Mouse (Mus musculus): ENCODE measurements around the gene Edem3.

The Edem3 gene

DNA sequence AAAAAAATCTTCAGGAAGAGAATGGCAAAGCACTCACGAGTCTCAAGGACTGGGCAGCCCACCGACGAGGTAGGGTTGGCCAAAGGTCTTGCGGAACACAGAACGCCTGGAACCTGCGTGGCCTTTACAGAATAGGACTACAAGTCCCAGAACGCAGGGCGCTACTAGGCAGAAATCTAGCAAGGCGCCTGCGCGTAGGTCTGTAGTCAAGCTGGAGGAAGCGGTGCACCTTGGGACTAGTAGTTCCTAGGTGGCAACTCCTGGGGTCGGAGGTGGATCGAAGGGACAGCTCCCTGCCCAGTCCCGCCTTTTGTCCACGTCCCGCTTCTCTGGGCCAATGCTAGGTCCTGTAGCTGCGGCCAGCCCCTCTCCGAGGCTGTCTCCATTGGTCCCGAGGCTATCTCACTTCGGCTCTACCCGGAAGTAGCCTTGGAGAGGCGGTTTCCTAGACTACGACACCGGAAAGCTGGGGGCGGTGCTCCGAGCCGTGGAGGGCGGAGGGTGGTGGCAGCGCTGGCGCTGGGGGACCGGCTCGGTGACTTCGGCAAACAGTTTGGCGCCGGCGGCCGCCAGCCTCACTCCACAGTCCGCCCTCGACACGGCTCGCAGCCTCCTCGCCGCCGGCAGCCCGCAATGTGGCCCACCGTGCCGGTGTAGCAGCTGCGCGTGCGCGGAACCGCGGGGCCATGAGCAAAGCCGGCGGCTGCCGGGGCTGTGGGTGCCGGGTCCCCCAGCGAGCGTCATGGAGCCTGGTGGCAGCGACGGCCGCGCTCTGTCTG, at the start of gene Edem3:
TSS of gene Edem3 (plus strand) at position 491 of the 779 bp plus-strand sequence.
- DNase-seq (ENCODE audit: extremely low spot score, low read depth, low spot score), result peak; percentile 95

DNA sequence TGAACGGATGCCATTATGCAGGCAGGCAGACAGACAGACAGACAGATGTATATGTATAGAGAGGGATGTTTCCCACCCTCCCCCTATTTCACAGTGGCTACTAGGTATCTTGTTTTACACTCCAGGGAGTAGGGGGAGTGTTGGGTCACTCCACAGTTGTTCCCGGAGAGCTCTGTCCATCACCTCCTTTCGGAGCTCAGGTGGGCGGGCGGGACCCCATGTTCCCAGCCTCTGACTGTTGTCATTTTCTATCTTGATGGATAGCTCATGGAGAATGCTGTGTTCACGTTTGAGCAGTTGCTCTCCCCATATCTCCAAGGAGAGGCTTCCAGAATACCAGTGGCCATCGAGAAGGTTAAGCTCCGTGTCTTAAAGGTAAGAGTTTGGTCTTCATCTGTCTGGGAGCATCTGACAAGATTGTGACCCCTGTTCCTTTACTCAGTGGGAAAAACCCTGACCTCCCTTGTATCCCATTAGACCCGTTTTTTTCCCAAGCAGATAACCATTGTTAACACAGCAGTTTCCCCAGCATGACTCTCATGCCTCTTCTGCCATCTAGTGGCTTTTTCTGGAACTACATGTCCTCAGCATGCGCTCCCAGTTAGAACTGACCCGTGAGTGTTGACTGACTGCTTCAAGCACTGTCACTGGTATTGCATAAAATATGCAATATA, 49.3 kb upstream of the Edem3 start:
- DNase-seq (ENCODE audit: extremely low spot score, low read depth, low spot score), result peak; percentile 96

DNA sequence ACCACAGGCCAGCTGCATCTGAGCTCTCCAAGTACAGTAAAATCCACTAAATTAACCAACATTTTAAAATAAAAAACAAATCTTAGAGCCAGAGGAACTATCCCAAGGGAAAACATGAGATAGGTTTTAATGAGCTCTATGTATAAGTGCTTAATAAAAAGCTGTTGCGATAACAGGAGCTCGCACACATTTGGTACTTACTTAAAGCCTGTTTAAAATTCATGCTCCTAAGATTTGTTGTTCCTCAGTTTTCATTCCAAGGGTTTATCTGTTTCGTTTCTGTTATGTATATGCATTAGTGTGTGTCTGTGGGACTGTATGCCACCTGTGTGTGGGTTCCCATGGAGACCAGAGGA, 48.8 kb upstream of the Edem3 start:
- no peak for DNase-seq (ENCODE audit: extremely low spot score, low read depth, low spot score)

DNA sequence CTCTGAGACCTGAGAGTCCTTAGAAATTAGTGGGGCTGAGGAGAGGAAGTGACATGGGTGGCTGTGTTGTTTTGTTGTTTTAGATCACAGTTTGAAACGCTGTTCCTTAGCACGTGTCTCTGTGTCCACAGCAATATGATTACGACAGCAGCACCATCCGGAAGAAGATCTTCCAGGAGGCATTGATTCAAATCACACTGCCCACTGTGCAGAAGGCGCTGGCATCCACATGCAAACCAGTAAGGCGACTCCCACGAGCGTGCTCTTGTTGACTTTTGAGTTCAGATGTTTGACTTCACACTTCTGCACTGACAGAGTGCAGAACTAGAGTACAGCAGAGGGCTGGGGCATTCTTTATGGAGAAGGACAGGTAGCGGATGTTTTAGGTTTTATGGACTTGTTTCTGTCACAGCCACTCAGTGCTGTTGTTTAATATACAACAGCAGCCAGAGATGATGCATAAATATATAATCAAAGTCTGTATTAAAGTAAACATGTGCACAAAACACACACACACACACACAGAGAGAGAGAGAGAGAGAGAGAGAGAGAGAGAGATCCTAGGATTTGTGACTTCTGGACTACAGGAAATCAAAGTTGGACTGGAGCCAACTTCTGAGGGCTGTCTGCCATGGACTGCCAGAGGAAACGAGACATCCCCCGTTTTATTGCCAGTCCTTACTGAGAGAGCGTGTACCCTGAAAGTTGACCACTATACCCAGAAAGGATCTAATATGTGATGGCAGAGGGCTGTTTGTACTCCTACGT, 46.0 kb upstream of the Edem3 start:
- no peak for DNase-seq (ENCODE audit: extremely low spot score, low read depth, low spot score)

DNA sequence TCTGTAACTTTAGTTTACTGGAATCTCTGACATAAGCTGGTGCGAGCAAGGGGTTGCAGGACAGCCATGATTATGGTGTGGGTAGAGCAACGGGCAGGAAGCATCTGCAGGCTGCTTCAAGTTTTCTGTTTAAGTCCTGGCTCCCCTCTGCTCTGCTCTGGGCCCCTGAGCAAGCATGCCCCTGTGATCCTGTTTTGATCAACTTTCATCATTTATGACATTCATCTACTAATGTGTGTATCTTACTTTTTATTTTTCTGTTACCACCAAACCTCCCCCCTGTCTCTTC, 45.5 kb upstream of the Edem3 start:
- no peak for DNase-seq (ENCODE audit: extremely low spot score, low read depth, low spot score)

DNA sequence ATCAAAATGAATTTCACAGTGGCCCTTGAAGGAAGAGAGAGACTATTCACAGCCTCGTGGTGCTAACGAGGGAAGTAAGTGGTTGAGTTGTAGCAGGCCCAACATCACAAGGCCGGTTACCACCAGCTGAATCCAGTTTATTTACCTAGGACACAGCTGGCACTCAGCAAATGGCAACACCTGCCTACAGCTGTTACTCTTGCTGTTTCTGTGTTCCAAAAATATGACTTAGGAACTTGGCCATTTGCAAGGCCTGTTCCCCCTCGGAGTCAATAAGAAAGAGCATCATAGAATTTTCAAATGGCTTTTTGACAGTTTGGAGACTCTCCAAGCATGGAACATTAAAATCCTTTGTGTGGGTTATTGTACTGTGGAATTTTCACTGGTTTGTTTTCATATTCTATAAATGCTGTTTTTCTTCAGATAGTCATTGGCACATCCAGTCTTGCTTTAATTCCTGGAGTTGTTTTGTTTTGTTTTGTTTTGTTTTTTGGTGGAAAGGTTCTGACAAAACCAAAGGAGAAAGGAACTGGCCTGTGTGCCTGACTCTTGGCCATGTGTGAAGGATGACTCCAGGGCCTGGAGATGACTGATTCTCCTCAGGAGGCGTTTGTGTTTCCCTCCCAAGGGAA, 44.6 kb upstream of the Edem3 start:
- DNase-seq (ENCODE audit: extremely low spot score, low read depth, low spot score), result no peak

DNA sequence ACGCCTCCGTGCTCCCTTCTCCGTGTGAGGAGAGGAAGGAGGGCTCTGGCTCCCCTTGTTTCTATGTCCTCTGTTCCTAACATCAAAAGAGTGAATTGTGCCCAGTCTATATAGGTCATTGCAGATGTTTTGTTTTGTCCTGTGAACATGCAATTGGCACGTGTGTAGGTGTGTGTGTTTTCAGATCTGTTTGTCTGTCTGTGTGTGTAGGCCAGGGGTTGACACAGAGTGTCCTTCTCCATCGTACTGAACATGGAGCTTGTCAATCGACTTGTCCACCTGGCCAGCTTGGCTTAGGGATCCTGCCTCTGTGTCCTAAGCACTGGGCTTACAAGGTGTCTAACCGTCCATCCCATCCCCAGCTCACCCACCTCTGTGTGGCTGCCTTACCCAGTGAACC, 44.1 kb upstream of the Edem3 start:
- DNase-seq (ENCODE audit: extremely low spot score, low read depth, low spot score), result no peak

DNA sequence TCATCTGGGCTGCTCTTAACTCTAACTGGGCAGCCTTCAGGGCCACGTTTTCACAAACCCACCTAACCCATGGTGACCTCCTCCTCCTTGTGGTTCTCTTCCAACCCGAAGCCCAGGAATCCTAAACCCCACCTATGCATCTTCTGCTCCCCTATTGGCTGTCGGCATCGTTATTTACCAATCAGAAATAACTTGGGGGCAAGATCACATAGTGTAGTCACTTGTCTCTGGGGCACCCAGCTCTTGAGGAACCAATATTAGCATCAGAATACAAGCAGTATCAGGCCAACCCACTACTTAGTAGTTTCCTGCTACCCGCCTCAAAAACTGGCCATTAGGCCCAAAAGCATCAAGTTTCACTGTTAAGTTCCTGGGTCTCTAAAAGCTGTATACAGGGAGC, 42.5 kb upstream of the Edem3 start:
- DNase-seq (ENCODE audit: extremely low spot score, low read depth, low spot score), result no peak

DNA sequence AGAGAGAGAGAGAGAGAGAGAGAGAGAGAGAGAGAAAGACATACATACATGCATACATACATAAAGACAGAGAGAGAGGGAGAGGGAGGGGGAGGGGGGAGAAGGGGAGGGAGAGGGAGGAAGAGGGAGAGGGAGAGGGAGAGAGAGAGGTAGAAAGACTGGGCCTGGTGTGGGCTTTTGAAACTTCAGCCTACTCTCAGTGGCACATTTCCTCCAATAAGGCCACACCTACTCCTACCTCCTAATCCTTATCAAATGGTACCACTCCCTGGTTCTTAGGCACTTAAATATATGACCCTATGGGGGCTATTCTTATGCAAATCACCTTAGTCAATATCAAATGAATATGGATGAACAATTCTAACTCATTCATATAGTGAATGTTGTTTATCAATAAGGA, 41.5 kb upstream of the Edem3 start:
- no peak for DNase-seq (ENCODE audit: extremely low spot score, low read depth, low spot score)

DNA sequence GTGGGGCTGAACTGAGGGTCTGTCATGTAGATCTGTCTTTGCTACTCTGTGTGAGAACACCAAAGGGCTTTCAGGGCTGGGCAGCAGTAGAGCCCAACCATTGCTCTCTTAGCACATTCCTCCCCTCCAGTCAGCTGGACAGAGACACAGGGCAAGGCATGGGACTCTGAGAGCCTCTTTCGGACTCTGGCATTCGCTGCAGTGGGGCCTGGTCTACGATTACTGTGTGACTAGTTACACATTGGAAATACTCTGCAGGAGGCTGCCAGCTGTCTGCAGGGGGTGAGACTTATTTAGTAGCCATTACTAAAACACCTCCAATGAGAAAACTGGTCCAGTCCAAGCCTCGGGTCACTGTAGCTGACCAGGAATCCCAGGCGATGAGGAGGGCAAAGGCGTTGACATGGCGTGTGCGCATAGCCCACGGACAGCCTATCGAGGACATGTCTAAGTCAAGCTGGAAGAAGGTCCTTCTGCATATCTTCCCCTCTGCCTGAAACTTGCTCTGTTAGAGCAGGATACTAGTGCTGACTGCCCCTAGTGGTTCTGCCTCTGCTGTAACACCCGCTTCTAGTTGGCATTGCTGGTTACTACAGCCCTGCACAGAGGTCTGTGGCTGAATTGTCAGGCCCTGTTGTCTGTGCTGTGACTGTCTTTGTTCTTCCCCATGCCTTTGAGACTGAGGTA, 39.0 kb upstream of the Edem3 start:
- DNase-seq (ENCODE audit: extremely low spot score, low read depth, low spot score), result no peak

DNA sequence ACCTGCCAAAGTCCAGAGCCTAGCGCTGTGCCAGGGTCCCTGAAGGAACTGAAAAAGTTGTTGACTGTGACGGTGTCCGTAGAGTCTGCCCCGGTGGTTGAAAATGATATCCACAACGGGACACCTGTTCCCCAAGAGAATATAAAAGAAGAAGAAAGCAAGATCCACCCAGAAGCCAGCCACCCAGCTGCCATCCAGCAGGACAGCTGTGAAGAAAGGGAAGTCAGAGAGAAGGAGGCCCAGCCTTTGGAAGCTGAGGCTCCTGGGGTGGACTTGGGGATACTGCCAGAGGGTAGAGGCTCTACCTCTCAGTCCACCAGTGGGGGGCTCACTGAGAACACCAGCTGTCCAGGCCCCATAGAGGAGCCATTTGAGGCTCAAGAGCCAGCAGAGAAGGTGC, 37.5 kb upstream of the Edem3 start:
- DNase-seq (ENCODE audit: extremely low spot score, low read depth, low spot score), result no peak

DNA sequence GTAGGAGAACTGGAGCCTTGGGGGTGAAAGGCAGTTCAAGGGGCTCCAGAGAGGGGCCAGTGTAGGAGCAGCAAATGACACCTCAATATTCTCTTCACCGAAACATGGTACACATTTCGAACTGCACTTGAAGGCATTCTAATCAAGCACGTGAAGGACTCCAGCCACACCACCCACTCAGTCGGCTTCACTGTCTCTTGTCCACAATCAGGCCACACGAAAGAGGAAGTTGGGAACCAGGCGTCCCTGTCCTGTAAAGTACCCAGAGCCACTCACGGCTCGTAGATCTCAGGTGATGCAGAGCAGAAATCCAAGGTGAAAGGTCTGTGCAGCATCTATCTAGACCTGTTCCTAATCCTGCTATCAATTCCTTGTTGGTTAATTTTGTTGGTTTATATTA, 36.6 kb upstream of the Edem3 start:
- no peak for DNase-seq (ENCODE audit: extremely low spot score, low read depth, low spot score)

DNA sequence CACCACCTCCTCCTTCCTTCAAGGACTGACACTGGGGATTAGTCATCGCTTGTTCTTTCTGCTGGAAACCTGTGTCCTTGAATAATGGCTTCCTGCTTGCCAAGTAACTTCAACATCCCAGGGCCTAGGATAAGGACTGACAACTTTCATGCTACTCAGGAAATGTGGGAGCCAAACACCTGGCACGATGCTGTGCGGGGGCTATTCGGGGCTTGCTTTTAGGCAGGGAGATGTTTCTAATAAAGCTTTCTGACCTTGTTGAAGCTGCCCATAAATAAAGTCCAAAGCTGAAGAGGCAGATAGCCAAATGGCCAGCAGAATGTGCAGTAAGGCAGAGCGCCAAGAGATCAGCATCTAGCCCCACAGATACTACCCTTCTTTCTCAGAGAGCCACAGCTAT, 35.3 kb upstream of the Edem3 start:
- DNase-seq (ENCODE audit: extremely low spot score, low read depth, low spot score), result no peak

DNA sequence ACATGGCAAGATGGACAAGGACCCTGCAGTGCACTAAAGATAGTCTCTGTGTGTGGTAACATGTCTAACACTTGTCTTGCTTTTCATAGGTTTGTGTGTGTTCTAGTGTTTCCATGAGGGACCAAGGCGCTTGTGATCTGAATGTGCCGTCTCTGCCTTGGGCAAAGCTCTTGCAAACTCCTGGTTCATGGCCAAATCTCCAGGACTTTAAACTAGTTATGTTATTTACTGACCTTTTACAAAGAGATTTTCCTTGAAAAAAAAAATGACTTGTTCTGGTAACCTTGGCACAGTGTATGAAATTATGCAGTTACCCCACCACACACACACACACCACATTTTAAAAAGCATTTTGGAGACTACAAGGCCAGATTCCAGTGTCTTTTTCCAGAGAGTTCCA, 34.6 kb upstream of the Edem3 start:
- no peak for DNase-seq (ENCODE audit: extremely low spot score, low read depth, low spot score)

DNA sequence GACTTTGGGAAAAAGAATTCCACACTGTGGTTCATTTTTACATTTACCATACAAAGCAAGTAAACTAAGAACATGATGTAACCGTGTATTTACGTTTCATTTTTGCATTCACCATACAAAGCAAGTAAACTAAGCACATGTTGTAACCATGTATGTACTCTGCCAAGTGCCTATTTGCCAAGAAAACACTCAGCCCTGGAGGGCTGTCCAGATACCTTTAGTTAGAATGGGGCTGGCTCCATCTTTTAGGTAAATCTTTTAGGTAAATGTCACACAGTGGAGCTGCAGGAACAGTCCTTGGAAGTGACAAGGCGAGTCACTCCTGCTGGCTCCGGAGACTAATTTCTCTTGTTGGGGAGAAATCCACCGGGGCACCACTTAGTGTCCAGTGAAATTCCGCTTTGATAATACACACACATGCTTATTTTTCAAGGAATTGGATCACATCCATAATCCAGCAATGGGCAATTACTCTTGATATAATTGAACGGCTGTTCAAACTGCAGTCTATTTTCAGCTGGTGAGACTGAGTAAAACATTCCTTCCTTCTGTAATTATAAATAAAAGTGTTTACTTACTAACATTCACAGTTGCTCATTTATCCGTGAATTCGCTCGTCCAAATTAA, 33.7 kb upstream of the Edem3 start:
- DNase-seq (ENCODE audit: extremely low spot score, low read depth, low spot score), result no peak

DNA sequence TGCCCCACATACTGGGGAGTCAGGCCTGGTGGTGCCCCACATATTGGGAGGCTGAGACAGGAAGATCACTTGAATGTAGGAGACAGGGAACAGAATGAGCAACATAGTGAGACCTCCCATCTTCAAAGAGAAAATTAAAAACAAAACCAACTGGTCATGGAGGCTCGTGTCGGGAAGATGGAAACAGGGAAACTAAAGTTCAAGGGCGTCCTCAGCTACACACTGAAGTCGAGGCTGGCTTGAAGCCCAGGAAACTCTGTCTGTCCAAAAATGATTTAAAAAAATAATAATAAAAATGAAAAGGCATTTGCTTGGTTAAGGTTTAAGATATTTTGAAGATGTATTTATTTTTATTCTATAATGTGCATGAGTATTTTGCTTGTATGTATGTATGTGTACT, 31.4 kb upstream of the Edem3 start:
- no peak for DNase-seq (ENCODE audit: extremely low spot score, low read depth, low spot score)

DNA sequence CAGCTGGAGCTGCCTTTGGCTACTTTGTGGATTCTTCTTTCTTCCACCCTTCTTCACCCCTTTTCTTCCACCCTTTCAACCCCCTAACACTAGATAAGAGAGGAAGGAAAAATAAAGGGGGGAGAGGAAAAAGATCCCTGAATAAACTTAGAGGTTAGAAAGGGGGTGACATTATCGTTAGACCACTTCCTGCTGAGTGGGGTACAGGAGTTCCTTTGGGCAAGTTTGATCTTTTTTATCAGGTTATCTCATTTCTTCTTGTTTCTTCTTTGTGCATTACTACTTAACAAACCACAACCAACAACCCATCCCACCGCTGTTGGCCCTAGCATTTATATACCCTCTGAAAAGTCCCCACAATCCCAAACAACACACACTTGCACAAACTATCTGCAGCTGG, 29.6 kb upstream of the Edem3 start:
- no peak for DNase-seq (ENCODE audit: extremely low spot score, low read depth, low spot score)

DNA sequence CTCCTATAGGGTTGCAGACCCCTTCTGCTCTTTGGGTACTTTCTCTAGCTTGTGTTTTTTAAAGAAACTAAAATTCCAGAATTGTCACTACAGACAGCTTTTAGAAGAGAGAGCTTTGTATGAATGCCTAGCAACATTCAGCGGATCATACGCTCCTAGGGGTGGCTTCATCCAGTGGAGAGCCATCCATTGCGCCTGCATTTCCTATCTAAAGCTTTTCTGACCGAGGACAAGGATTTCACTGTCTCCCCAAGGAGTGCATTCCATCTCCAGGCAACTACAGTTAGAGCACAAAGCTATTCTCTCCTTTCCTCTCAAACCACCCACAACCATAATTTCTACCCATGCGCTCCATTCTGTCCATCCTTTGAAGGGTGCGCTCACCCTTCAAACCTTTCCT, 28.8 kb upstream of the Edem3 start:
- no peak for DNase-seq (ENCODE audit: extremely low spot score, low read depth, low spot score)

DNA sequence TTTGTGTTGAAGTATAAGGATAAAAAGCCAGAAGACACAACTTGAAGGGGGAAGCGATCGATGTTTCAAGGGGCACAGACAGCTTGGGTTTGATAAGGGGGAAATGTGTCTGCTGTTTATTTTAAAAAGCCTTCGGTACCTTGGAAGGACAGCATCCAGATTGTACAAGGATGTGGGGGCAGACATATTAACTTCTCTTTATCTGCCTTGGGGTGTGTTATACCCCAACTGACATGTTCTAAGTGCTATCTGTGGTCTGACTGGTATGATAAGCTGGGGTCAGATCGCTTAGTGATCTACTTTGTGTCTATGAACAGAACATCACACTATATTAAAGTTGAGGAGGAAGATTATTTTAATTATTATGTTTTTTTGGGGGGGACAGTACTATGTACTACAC, 27.0 kb upstream of the Edem3 start:
- DNase-seq (ENCODE audit: extremely low spot score, low read depth, low spot score), result no peak

DNA sequence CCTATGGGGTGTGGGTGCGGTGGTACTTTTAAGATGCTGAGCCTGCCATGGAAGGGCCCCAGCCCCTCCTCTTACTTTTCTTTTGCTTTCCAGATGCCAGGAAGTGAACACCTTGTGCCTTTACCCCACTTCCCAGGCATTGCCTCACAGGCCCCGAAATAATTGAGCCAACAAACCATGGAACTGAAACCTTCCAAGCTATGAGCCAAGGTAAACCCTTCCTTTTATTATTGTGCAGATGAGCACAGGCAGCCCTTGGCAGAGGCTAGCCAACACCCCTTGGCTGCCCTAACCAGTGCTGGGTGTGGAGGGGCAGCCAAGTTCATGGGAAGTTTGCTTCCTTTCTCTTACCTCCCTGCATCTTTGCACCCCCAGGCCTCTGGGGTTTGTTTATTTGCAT, 18.0 kb upstream of the Edem3 start:
- DNase-seq (ENCODE audit: extremely low spot score, low read depth, low spot score), result no peak

DNA sequence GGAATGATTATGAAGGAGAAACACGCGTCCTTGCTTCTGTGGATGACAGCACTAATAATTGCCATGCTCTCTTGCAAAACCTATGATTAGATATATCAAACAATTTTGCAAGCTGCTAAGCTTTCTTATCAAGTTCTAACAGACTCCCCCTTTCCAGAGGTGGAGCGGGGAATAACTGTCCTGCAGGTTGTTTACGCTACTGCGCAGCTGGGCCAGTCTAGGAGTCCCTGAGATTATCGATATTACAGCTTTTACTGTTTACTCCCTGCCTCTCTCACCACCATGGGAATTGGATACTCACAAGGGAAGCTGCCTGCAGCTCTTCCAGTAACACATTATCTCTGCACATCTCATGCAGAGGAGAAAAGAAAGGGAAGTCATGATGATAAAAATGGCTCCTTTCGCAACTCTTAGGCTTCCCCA, 14.0 kb upstream of the Edem3 start:
- DNase-seq (ENCODE audit: extremely low spot score, low read depth, low spot score), result no peak

Measured in hindlimb bud, embryonic 11.5 days (tissue).